Mouse (Mus musculus) forebrain, embryonic 13.5 days (tissue): Measurements from ENCODE around the gene Emc8. TPM values are rescaled to one million over a fixed set of nuclear protein-coding genes. Genes with fewer than 3 reads are reported as not detected.

Experiments
- ATAC-seq: fragments of 200-750 bp; cut with Nextera tagmentation; 2 replicates; pipeline ENCODE4 v1.8.0; 2017
- H3K27ac ChIP-seq: fragments of 300-500 bp; sonication (generic); 2 replicates; pipeline ENCODE4 v1.5.1; 2015; ENCODE audit warnings: inconsistent platforms, mild to moderate bottlenecking, moderate library complexity
- H3K27me3 ChIP-seq: fragments of 300-500 bp; sonication (generic); 2 replicates; pipeline ENCODE4 v1.6.1; 2015; ENCODE audit warnings: mild to moderate bottlenecking, inconsistent platforms
- H3K36me3 ChIP-seq: fragments of 300-500 bp; sonication (generic); 2 replicates; pipeline ENCODE4 v1.6.1; 2015; ENCODE audit warnings: mild to moderate bottlenecking, inconsistent platforms; ENCODE audit not compliant: poor library complexity, severe bottlenecking
- H3K4me1 ChIP-seq: fragments of 300-500 bp; sonication (generic); 2 replicates; pipeline ENCODE4 v1.6.1; 2015; ENCODE audit warnings: inconsistent platforms
- H3K4me2 ChIP-seq: fragments of 300-500 bp; sonication (generic); 2 replicates; pipeline ENCODE4 v1.6.1; 2015; ENCODE audit warnings: inconsistent platforms, mild to moderate bottlenecking, moderate library complexity
- H3K4me3 ChIP-seq: fragments of 300-500 bp; sonication (generic); 2 replicates; pipeline ENCODE4 v1.5.1; 2015; ENCODE audit warnings: mild to moderate bottlenecking, inconsistent platforms
- H3K9ac ChIP-seq: fragments of 300-500 bp; sonication (generic); 2 replicates; pipeline ENCODE4 v1.6.1; 2015; ENCODE audit warnings: mild to moderate bottlenecking, inconsistent platforms
- H3K9me3 ChIP-seq: fragments of 300-500 bp; sonication (generic); replicated peaks from 2 replicates; pipeline ENCODE4 v1.6.1; 2016; ENCODE audit warnings: inconsistent platforms
- whole genome bisulfite sequencing: fragments of 180-500 bp; shearing (Covaris S2); methylation state at CpG from one replicate; pipeline ENCODE4 v1.1.7; 2015; 5-methylcytosine and 5-hydroxymethylcytosine counted together
- polyA plus RNA-seq: library from polyadenylated mRNA; unstranded; fragments of >200 nt; fragmentation: Nextera tagmentation; extraction: Ambion mirVana; gene quantifications from 2 replicates; pipeline ENCODE4 v1.2.1, GENCODE M21; 2015

Emc8 gene
- polyA plus RNA-seq, 1 experiment from 2014 or later: 221 TPM

DNA sequence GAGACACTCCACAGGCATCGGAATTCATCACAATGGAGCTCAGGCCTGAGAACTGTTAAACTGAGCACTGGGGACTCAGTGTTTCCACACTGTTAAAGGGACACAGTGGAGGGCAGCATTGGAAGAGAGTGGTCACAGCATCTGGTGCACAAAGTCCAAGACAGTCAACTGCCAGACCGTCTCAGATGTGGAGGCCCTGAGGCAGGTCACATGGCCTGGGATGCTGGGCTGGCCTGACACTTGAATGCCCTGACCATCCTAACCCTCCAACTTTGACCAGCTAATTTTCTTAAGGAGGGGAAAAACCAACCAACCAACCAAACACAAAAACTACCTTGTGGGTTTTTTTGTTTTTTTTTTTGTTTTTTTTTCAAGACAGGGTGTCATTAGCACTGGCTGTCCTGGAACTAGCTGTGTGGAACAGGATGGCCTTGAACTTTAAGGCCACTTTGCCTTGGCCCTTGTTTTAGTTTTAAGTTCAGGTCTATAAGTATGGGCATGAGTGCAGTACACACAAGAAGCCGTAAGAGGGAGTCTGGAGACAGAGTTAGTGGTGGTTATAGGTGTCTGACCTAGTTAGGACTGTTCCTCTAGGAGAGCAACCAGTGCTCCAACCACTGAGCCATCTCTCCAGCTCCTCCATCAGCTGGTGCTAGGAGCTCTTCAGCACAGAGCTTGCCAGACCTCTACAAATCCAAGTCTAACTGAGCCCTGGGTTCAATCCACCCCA is 2.5 kb downstream of the Emc8 start:
- Histone ChIP-seq H3K4me3 (peak overlapping the region; percentile 86), H3K36me3 (peaks cover 11% of the 10 kb centered on the region), H3K27me3 (no peaks in the 10 kb centered on the region), H3K9me3 (no peaks in the 10 kb centered on the region), H3K4me2 (peak overlapping the region; percentile 88), H3K4me1 (peaks cover 49% of the 10 kb centered on the region), H3K9ac (peak overlapping the region; percentile 94), H3K27ac (no peak overlapping the region)
- ATAC-seq: no peak
- 84% methylated on average over 3 of the region's 3 CpGs for WGBS

- Histone ChIP-seq H3K36me3 (peaks cover 11% of the 10 kb centered on the region; the same call in 1 of the 2 replicates), H3K4me1 (peaks cover 46% of the 10 kb centered on the region), H3K4me3 (no peak overlapping the region), H3K27ac (no peak overlapping the region), H3K9me3 (no peaks in the 10 kb centered on the region), H3K9ac (no peak overlapping the region), H3K4me2 (no peak overlapping the region), H3K27me3 (no peaks in the 10 kb centered on the region)
- ATAC-seq: no peak
- 73% methylated on average over 6 of the region's 6 CpGs for WGBS
These were observed 3.8 kb downstream of the Emc8 start for GRCm38 (mm10) chr8:120664566-120664965.

- H3K4me3 ChIP-seq: no peak overlapping the region
- no peaks in the 10 kb centered on the region for H3K9me3 ChIP-seq
- no peaks in the 10 kb centered on the region for H3K27me3 ChIP-seq
- no peaks in the 10 kb centered on the region; the same call in 1 of the 2 replicates for H3K4me1 ChIP-seq
- 86% methylated on average over 8 of the region's 8 CpGs for WGBS
- H3K36me3 ChIP-seq: peaks cover 76% of the 10 kb centered on the region
- H3K9ac ChIP-seq: no peak overlapping the region
- no peak for ATAC-seq
- no peak overlapping the region for H3K4me2 ChIP-seq
- H3K27ac ChIP-seq: no peak overlapping the region
These were observed 11.0 kb downstream of the Emc8 start for GRCm38 (mm10) chr8:120657415-120657814.

DNA sequence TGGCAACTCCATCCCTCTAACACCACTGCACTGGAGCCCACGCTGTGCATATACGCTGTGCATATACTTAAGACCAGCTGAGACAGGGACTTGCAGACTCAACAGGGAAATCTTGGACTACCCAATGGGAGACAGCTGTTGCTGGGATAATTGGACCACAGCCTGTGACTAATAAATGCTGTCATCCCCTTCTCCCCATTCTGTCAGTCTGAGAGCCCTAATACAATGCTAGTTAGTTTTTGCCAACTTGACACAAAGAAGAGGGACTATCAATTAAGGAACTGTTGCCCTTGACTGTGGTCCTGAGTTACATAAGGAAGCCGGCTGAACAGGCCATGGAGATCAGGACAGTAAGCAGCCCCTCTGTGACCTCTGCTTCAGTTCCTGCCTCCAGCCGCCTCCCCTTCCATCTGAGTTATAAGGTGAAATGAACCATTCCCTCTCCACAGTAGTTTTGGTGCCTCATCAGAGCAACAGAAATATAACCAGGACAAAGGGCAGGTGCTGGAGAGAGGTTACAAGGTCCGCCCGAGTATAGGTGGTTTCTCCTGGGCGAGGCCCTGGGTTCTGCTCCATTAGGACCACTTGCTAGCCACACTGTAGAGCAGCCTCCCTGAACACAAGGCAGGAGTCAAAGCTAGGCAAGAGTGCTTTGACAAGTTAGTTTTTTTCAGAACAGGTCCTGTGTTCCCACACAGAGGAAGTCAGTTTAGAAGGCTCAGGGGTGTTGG is 11.9 kb downstream of the Emc8 start:
- Histone ChIP-seq H3K9me3 (no peaks in the 10 kb centered on the region), H3K4me2 (no peak overlapping the region), H3K4me1 (no peaks in the 10 kb centered on the region; the same call in 1 of the 2 replicates), H3K4me3 (no peak overlapping the region), H3K27me3 (no peaks in the 10 kb centered on the region), H3K36me3 (peaks cover 76% of the 10 kb centered on the region), H3K9ac (no peak overlapping the region), H3K27ac (no peak overlapping the region)
- no peak for ATAC-seq
- whole genome bisulfite sequencing: 90% methylated on average over 7 of the region's 7 CpGs

DNA sequence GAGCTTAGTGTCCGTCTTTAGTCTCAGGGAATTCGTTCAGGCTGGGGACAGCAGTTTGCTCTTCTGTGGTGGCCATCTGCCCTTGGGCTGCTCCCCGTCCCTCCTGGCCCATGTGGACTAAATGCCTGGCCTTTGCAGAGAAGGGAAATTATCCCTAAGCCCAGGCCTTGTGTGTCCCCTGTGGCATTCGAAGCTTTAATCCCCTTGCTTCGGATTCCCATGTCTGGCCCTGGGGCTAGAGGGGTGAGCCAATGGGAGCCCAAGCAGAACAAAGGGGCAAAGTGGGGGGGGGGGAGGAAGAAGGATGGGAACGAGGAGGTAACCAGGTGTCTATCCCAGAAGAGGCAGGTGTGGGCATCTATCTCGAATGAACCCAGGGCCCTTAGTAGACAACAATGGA is 20.8 kb downstream of the Emc8 start, which contains the start of gene 1190005I06Rik:
TSS of gene 1190005I06Rik (minus strand) at position 101 of the 400 bp plus-strand sequence.
- Histone ChIP-seq H3K4me3 (no peak within 1 kb of the TSS), H3K9me3 (no peaks in the 10 kb centered on the region), H3K4me1 (peaks cover 7% of the 10 kb centered on the region; the same call in 1 of the 2 replicates), H3K9ac (no peak within 1 kb of the TSS), H3K27me3 (no peaks in the 10 kb centered on the region), H3K4me2 (no peak within 1 kb of the TSS), H3K36me3 (peaks cover 5% of the 10 kb centered on the region), H3K27ac (no peak within 1 kb of the TSS)
- 28% methylated on average over 7 of the region's 7 CpGs for WGBS
- ATAC-seq: no peak

DNA sequence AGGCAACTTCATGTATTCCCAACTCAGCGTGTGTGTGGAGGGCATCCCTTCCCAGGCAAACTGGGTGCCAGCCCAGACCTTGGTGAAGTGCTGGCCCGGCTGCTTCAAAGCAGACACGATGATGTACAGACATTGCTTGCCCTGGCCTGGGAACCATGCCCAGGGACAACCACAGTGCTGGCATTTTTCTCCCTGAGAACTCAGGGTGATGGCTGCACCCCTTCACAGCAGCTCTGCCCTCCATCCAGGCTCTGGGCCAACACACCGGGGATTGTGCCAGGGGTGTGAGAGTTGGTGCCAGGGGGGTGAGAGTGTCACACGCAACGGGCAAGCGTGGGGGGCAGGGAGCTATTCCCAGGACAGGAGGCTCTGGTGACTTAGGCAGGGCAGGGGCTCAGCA is 23.7 kb downstream of the Emc8 start:
- no peaks in the 10 kb centered on the region for H3K36me3 ChIP-seq
- WGBS: 59% methylated on average over 7 of the region's 7 CpGs
- peak; percentile 30; the same call in 1 of the 2 replicates for ATAC-seq
- H3K27me3 ChIP-seq: no peaks in the 10 kb centered on the region
- no peak overlapping the region for H3K4me3 ChIP-seq
- H3K27ac ChIP-seq: peak overlapping the region; percentile 14; the same call in 1 of the 2 replicates
- H3K4me1 ChIP-seq: peaks cover 7% of the 10 kb centered on the region; the same call in 1 of the 2 replicates
- H3K9ac ChIP-seq: 0 out of 2 replicates have a peak overlapping the region, but pooled peaks have one; percentile 19
- no peaks in the 10 kb centered on the region for H3K9me3 ChIP-seq
- H3K4me2 ChIP-seq: no peak overlapping the region

DNA sequence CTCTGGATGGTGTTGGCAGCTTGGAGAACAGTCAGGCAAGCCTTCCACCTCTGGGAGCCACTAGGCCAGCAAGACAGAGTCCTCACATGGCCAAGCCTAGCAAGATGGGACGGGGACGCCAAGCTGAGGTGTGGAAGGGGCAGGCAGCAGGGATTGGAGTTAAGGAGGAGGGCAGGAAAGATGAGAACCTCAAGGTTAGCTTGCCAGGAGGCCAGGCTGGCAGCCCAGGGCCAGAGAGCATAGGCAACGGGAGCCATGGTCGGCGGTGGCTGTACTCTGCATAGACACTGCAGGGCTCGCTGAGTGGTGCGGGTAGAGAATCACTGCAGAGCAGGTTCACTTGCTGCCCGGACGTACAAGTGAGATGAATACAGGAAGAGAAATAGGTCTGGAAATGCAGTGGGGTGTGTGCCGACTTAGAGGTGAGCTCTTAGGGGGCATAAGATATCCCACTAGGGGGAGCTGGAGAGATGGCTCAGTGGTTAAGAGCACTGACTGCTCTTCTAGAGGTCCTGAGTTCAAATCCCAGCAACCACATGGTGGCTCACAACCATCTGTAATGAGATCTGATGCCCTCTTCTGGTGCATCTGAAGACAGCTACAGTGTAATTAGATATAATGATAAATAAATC is 26.2 kb downstream of the Emc8 start:
- Histone ChIP-seq H3K27ac (no peak overlapping the region), H3K4me1 (peaks cover 7% of the 10 kb centered on the region; the same call in 1 of the 2 replicates), H3K27me3 (no peaks in the 10 kb centered on the region), H3K9ac (no peak overlapping the region), H3K9me3 (no peaks in the 10 kb centered on the region), H3K4me3 (no peak overlapping the region), H3K4me2 (no peak overlapping the region), H3K36me3 (no peaks in the 10 kb centered on the region)
- WGBS: 77% methylated on average over 10 of the region's 10 CpGs
- no peak for ATAC-seq

GRCm38 (mm10) chr8:120641245-120641644 is 27.1 kb downstream of the Emc8 start:
- Histone ChIP-seq H3K9me3 (no peaks in the 10 kb centered on the region), H3K27ac (no peak overlapping the region), H3K4me3 (no peak overlapping the region), H3K27me3 (peaks cover 4% of the 10 kb centered on the region), H3K9ac (no peak overlapping the region), H3K36me3 (no peaks in the 10 kb centered on the region), H3K4me2 (no peak overlapping the region), H3K4me1 (peaks cover 7% of the 10 kb centered on the region; the same call in 1 of the 2 replicates)
- WGBS: 22% methylated on average over 8 of the region's 8 CpGs
- ATAC-seq: no peak

GRCm38 (mm10) chr8:120634329-120634839 is 34.0 kb downstream of the Emc8 start:
- ATAC-seq: peak; percentile 52
- Histone ChIP-seq H3K27ac (no peak overlapping the region), H3K4me3 (peak overlapping the region; percentile 52), H3K9me3 (no peaks in the 10 kb centered on the region), H3K36me3 (no peaks in the 10 kb centered on the region), H3K4me1 (peaks cover 14% of the 10 kb centered on the region), H3K4me2 (peak overlapping the region; percentile 93), H3K27me3 (peaks cover 56% of the 10 kb centered on the region), H3K9ac (peak overlapping the region; percentile 63)
- 1% methylated on average over 41 of the region's 42 CpGs for WGBS

GRCm38 (mm10) chr8:120633665-120634271 is 34.6 kb downstream of the Emc8 start:
- Histone ChIP-seq H3K4me1 (peaks cover 14% of the 10 kb centered on the region), H3K4me3 (peak overlapping the region; percentile 52), H3K4me2 (peak overlapping the region; percentile 93), H3K9ac (peak overlapping the region; percentile 63), H3K9me3 (no peaks in the 10 kb centered on the region), H3K27me3 (peaks cover 56% of the 10 kb centered on the region), H3K36me3 (no peaks in the 10 kb centered on the region), H3K27ac (no peak overlapping the region)
- under 1% methylated on average over 42 of the region's 44 CpGs for WGBS
- peak; percentile 48; the same call in 1 of the 2 replicates for ATAC-seq

DNA sequence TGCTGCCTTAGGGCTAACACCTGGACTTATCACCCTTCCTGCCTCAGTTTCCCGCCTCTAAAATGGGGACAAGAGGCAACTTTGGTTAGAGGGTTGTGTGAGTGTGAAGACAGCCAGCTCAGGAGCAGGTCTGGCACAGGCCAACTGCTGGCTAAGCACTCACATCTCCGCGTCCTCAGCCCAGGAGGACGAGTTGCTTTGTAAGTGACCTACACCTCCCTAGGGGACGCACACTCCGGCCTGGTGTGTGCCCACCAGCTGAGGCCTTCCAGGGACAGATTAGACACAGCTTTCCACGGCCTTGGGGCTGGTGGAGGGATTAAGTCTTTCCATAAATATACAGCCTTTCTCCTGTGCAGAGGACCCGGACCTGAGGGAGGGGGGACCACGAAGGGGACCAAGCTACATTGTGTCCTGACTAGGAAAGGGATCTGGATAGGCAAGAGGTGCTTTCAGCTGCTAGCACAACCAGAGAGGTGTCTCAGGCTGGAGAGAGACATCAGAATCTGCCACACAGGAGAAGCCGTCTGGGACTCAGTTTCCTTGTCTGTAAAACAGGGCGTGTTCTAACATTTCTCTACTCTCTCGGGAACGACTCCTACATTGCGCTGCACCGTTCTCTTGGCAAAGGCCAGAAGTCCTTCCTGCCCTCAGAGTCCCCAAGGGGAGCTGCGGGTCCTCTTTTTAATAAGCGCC is 35.3 kb downstream of the Emc8 start:
- peak overlapping the region; percentile 93 for H3K4me2 ChIP-seq
- H3K27me3 ChIP-seq: peaks cover 56% of the 10 kb centered on the region
- H3K9me3 ChIP-seq: no peaks in the 10 kb centered on the region
- H3K27ac ChIP-seq: no peak overlapping the region
- no peak for ATAC-seq
- no peaks in the 10 kb centered on the region for H3K36me3 ChIP-seq
- H3K9ac ChIP-seq: peak overlapping the region; percentile 63; the same call in 1 of the 2 replicates
- H3K4me1 ChIP-seq: peaks cover 14% of the 10 kb centered on the region
- H3K4me3 ChIP-seq: peak overlapping the region; percentile 52
- WGBS: 30% methylated on average over 17 of the region's 17 CpGs
